ENCODE assay signal across 19 mouse cellular contexts in genomic region chr14:75712687-75713086, GRCm38 (mm10). TPM values are rescaled to one million over a fixed set of nuclear protein-coding genes. Genes with fewer than 3 reads are reported as not detected.
DNase-seq lines count a peak whose midpoint lies in the region; ATAC-seq and TF ChIP-seq lines count a peak whose summit lies in the region.
"Had no signal": no experiment of that assay in that cellular context is flagged by ENCODE, and none has a peak within 500 bp of the region (broad histone marks: within the 10 kb centered on the region; RNA-seq: fewer than 3 reads in every experiment).

No protein-coding gene starts in this region.

- H3K4me3 ChIP-seq in forebrain, embryonic 15.5 days: no peak overlapping the region
- H3K4me3 ChIP-seq in forebrain, embryonic 12.5 days (replicated peaks): no peak overlapping the region
- no peak overlapping the region for H3K4me3 ChIP-seq in heart, adult 2 months
- no peak overlapping the region for H3K4me3 ChIP-seq in kidney, embryonic 16.5 days (ENCODE audit: low read length)
- H3K4me3 ChIP-seq: erythroblast, embryonic 14.5 days; hindbrain, embryonic 15.5 days had no signal

- H3K36me3 ChIP-seq in forebrain, embryonic 15.5 days: peaks cover 56% of the 10 kb centered on the region
- H3K36me3 ChIP-seq in forebrain, embryonic 12.5 days (replicated peaks): peaks cover 71% of the 10 kb centered on the region
- peaks cover 2% of the 10 kb centered on the region for H3K36me3 ChIP-seq in heart, adult 2 months (ENCODE audit: control insufficient read depth, insufficient read depth, low read length)
- H3K36me3 ChIP-seq in kidney, embryonic 16.5 days (ENCODE audit: insufficient read depth, low read length): peaks cover 52% of the 10 kb centered on the region

- H3K4me1 ChIP-seq in forebrain, embryonic 15.5 days: no peaks in the 10 kb centered on the region
- H3K4me1 ChIP-seq in forebrain, embryonic 12.5 days: no peaks in the 10 kb centered on the region
- no peaks in the 10 kb centered on the region for H3K4me1 ChIP-seq in heart, adult 2 months (ENCODE audit: control insufficient read depth, insufficient read depth, low read length)
- 0 out of 2 replicates have a peak, but pooled peaks cover 8% of the 10 kb centered on the region for H3K4me1 ChIP-seq in kidney, embryonic 16.5 days (ENCODE audit: insufficient read depth, low read length)
- H3K4me1 ChIP-seq: hindbrain, embryonic 15.5 days had no signal

- TF ChIP-seq EP300 in heart, adult 2 months (IDR thresholded peaks at IDR 0.05; ENCODE audit: insufficient read depth, low read depth, low read length): no peak

- 74% methylated on average over 5 of the region's 5 CpGs for WGBS in forebrain, embryonic 15.5 days
- 84% methylated on average over 5 of the region's 5 CpGs for WGBS in forebrain, embryonic 12.5 days
- 79% methylated on average over 5 of the region's 5 CpGs for WGBS in heart, adult 2 months
- WGBS in kidney, embryonic 16.5 days: 67% methylated on average over 5 of the region's 5 CpGs

- TF ChIP-seq POLR2A in heart, adult 2 months (IDR thresholded peaks at IDR 0.05; ENCODE audit: insufficient read depth, low read depth, low read length): no peak
- no peak for TF ChIP-seq POLR2A in brain, embryonic 14.5 days (IDR thresholded peaks at IDR 0.05; ENCODE audit: borderline replicate concordance, extremely low read depth, insufficient read depth, insufficient read length, poor library complexity, severe bottlenecking)

- 0 out of 2 replicates have a peak, but pooled peaks have one; percentile 63 for ATAC-seq in forebrain, embryonic 15.5 days (replicated peaks)
- ATAC-seq in forebrain, embryonic 12.5 days (ENCODE audit: low FRiP score): no peak
- ATAC-seq in kidney, embryonic 16.5 days (ENCODE audit: low FRiP score, low TSS enrichment): no peak
- ATAC-seq: intestine, embryonic 16.5 days had no signal

- H3K27ac ChIP-seq in forebrain, embryonic 15.5 days (replicated peaks): 0 out of 2 replicates have a peak overlapping the region, but pooled peaks have one; percentile 12
- no peak overlapping the region for H3K27ac ChIP-seq in forebrain, embryonic 12.5 days
- no peak overlapping the region for H3K27ac ChIP-seq in heart, adult 2 months
- H3K27ac ChIP-seq in kidney, embryonic 16.5 days (ENCODE audit: low read length): 0 out of 2 replicates have a peak overlapping the region, but pooled peaks have one; percentile 46
- H3K27ac ChIP-seq: hindbrain, embryonic 15.5 days had no signal

- no peaks in the 10 kb centered on the region for H3K9me3 ChIP-seq in forebrain, embryonic 15.5 days
- H3K9me3 ChIP-seq in forebrain, embryonic 12.5 days: no peaks in the 10 kb centered on the region
- no peaks in the 10 kb centered on the region for H3K9me3 ChIP-seq in kidney, embryonic 16.5 days (ENCODE audit: low read length)
- H3K9me3 ChIP-seq: hindbrain, embryonic 15.5 days had no signal

- DNase-seq in heart, adult 11 months: peak; percentile 58
- DNase-seq in heart, adult 2 months: no peak
- no peak for DNase-seq in kidney, adult 9 months
- DNase-seq in brain, embryonic 14.5 days (ENCODE audit: low read depth): peak; percentile 40
- no peak for DNase-seq in cerebellum, adult 8-10 months
- DNase-seq: adrenal gland, adult 8-10 months; adrenal gland, postnatal 36 days; cerebellum, adult 11-12 months; cerebellum, adult 9-11 months; cerebellum, postnatal 36 days; gastrocnemius, postnatal 10 days; kidney, adult 8-10 months; kidney, postnatal 14 days had no signal

- TF ChIP-seq CTCF in heart, adult 2 months (IDR thresholded peaks at IDR 0.05): no peak
- no peak for TF ChIP-seq CTCF in brain, embryonic 14.5 days (IDR thresholded peaks at IDR 0.05; ENCODE audit: borderline replicate concordance, extremely low read depth, insufficient read depth, insufficient read length)

- intact Hi-C loops in heart, adult 2 months (cut with DNase I): no loop called here

- no peaks in the 10 kb centered on the region for H3K27me3 ChIP-seq in forebrain, embryonic 15.5 days
- H3K27me3 ChIP-seq in forebrain, embryonic 12.5 days: no peaks in the 10 kb centered on the region
- H3K27me3 ChIP-seq in heart, adult 2 months (ENCODE audit: control insufficient read depth, insufficient read depth, low read length): no peaks in the 10 kb centered on the region
- no peaks in the 10 kb centered on the region for H3K27me3 ChIP-seq in kidney, embryonic 16.5 days (ENCODE audit: insufficient read depth, low read length)
- H3K27me3 ChIP-seq: hindbrain, embryonic 15.5 days had no signal

- no peak overlapping the region for H3K9ac ChIP-seq in forebrain, embryonic 15.5 days (replicated peaks)
- no peak overlapping the region for H3K9ac ChIP-seq in forebrain, embryonic 12.5 days
- H3K9ac ChIP-seq in heart, adult 2 months (ENCODE audit: low read depth, low read length): no peak overlapping the region
- no peak overlapping the region for H3K9ac ChIP-seq in kidney, embryonic 16.5 days (replicated peaks; ENCODE audit: low read length)
- H3K9ac ChIP-seq: hindbrain, embryonic 15.5 days had no signal

- H3K79me2 ChIP-seq in heart, adult 2 months (replicated peaks; ENCODE audit: control insufficient read depth, insufficient read depth, low read length): no peaks in the 10 kb centered on the region

- no peak overlapping the region for H3K4me2 ChIP-seq in forebrain, embryonic 15.5 days (replicated peaks)
- no peak overlapping the region for H3K4me2 ChIP-seq in forebrain, embryonic 12.5 days
- no peak overlapping the region for H3K4me2 ChIP-seq in kidney, embryonic 16.5 days (replicated peaks; ENCODE audit: low read depth, low read length)
- H3K4me2 ChIP-seq: hindbrain, embryonic 15.5 days had no signal

RNA-seq across cellular contexts. Expression of gene Cog3, which starts 41.6 kb away (rescaled TPM):
- polyA plus RNA-seq in forebrain, embryonic 15.5 days (2015; fragmentation: Nextera tagmentation; extraction: Ambion mirVana): 23.4 and 24.1 TPM in 2 replicates
- 24.1 and 24.4 TPM in 2 replicates for polyA plus RNA-seq in forebrain, embryonic 12.5 days (2016; fragmentation: Nextera tagmentation; extraction: Ambion mirVana)
- 10 to 100 TPM; 13.1 to 14.0 TPM for total RNA-seq in heart, adult 2 months (2021)
- 6.0 and 11.7 TPM in 2 replicates for polyA plus RNA-seq in heart, adult 2 months (2012; rRNA removed)
- 24.2 and 25.2 TPM in 2 replicates for polyA plus RNA-seq in kidney, embryonic 16.5 days (2015; fragmentation: Nextera tagmentation; extraction: Ambion mirVana)
- 24.4 and 26.8 TPM in 2 replicates for polyA plus RNA-seq in brain, embryonic 14.5 days (2012; rRNA removed)

Comparison
In these comparisons a context has a peak if more than half of its experiments do, and no peak if none do; other contexts are left out.
1. H3K27ac ChIP-seq: peak in forebrain, embryonic 15.5 days (single experiment) and kidney, embryonic 16.5 days (single experiment); none in forebrain, embryonic 12.5 days (single experiment) and heart, adult 2 months (single experiment).
2. DNase-seq: peak in heart, adult 11 months (single experiment) and brain, embryonic 14.5 days (single experiment); none in heart, adult 2 months (0 of 2), kidney, adult 9 months (single experiment) and cerebellum, adult 8-10 months (single experiment).